Mouse (Mus musculus) heart, postnatal 0 days (tissue): ENCODE measurements around the gene Dnm3. TPM values are rescaled to one million over a fixed set of nuclear protein-coding genes. Genes with fewer than 3 reads are reported as not detected.

ENCODE experiments used
- ATAC-seq: fragments of 200-750 bp; cut with Nextera tagmentation; 2 replicates; pipeline ENCODE4 v1.8.0; 2017; ENCODE audit warnings: low read depth, moderate number of reproducible peaks, moderate library complexity; ENCODE audit not compliant: insufficient read depth
- DNase-seq: peaks from one replicate; pipeline ENCODE4 v3.0.0-alpha.2; 2016; ENCODE audit warnings: low spot score
- H3K27ac ChIP-seq: fragments of 300-500 bp; sonication (generic); 2 replicates; pipeline ENCODE4 v1.5.1; 2014; ENCODE audit warnings: low read depth, mild to moderate bottlenecking
- H3K27me3 ChIP-seq: fragments of 300-500 bp; sonication (generic); 2 replicates; pipeline ENCODE4 v1.6.1; 2014; ENCODE audit warnings: low read length, mixed read lengths; ENCODE audit not compliant: control insufficient read depth, insufficient read depth
- H3K36me3 ChIP-seq: fragments of 300-500 bp; sonication (generic); replicated peaks from 2 replicates; pipeline ENCODE4 v1.6.1; 2014; ENCODE audit warnings: low read length, mixed read lengths; ENCODE audit not compliant: control insufficient read depth, insufficient read depth
- H3K4me1 ChIP-seq: fragments of 300-500 bp; sonication (generic); 2 replicates; pipeline ENCODE4 v1.6.1; 2014; ENCODE audit warnings: antibody characterized with exemption; ENCODE audit not compliant: control insufficient read depth, insufficient read depth
- H3K4me2 ChIP-seq: fragments of 300-500 bp; sonication (generic); 2 replicates; pipeline ENCODE4 v1.6.1; 2014; ENCODE audit warnings: low read depth, mild to moderate bottlenecking, low read length, moderate library complexity
- H3K4me3 ChIP-seq: fragments of 300-500 bp; sonication (generic); 2 replicates; pipeline ENCODE4 v1.5.1; 2014; ENCODE audit warnings: low read depth, low read length
- H3K9ac ChIP-seq: fragments of 300-500 bp; sonication (generic); replicated peaks from 2 replicates; pipeline ENCODE4 v1.6.1; 2014; ENCODE audit warnings: low read depth, low read length, mixed read lengths
- H3K9me3 ChIP-seq: fragments of 300-500 bp; sonication (generic); replicated peaks from 2 replicates; pipeline ENCODE4 v1.6.1; 2016; ENCODE audit warnings: low read length; ENCODE audit not compliant: control insufficient read depth
- CTCF ChIP-seq: IDR thresholded peaks from 2 replicates; pipeline ENCODE4 v1.5.1; 2016; ENCODE audit warnings: antibody characterized with exemption, control low read depth, low read depth
- EP300 ChIP-seq: IDR thresholded peaks from 2 replicates; pipeline ENCODE4 v1.6.1; 2016; ENCODE audit warnings: antibody characterized with exemption, low read depth
- WGBS: fragments of 180-500 bp; shearing (Covaris S2); extraction: QIAGEN DNeasy Blood & Tissue Kit; methylation state at CpG from one replicate; pipeline ENCODE4 v1.1.7; 2014; 5-methylcytosine and 5-hydroxymethylcytosine counted together
- polyA plus RNA-seq: library from polyadenylated mRNA; unstranded; fragments of >200 nt; fragmentation: Nextera tagmentation; extraction: Ambion mirVana; gene quantifications from 2 replicates; pipeline ENCODE4 v1.2.1, GENCODE M21; 2015
- total RNA-seq: library from RNA; depleted of rRNA; stranded (reverse); fragments of >200 nt; gene quantifications from 2 replicates; pipeline ENCODE4 v1.2.3, GENCODE M21; 2014; ENCODE audit warnings: low replicate concordance

The Dnm3 gene
- total and polyA plus RNA-seq, 2 experiments from 2014 or later: 1.9 to 2.4 TPM

DNA sequence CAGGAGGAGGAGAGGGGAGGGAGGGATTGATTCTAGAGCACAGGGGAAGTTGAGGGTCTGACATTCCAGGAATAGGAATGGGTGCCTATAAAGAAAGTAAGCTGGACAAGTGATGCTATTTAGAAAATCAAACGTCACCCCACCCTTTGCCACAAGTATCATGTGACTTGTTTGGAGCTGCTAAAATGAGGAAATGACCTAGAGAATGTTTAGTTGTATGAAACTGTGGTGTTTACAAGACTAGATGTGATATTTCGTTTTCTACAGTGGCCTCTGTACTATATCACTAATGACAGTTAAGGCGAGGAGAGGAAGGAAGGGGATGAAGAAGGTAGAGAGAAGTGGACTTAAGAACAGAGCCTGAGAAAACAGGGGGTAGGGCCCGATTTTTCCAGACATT, 479.1 kb downstream of the Dnm3 start:
- Histone ChIP-seq H3K4me1 (peaks cover 1% of the 10 kb centered on the region), H3K4me2 (no peak overlapping the region), H3K9ac (no peak overlapping the region), H3K9me3 (no peaks in the 10 kb centered on the region), H3K27ac (no peak overlapping the region), H3K36me3 (no peaks in the 10 kb centered on the region), H3K4me3 (no peak overlapping the region), H3K27me3 (no peaks in the 10 kb centered on the region)
- 49% methylated on average over 4 of the region's 4 CpGs for WGBS
- DNase-seq (no peak), ATAC-seq (no peak)
- TF ChIP-seq CTCF (no peak), EP300 (no peak)

DNA sequence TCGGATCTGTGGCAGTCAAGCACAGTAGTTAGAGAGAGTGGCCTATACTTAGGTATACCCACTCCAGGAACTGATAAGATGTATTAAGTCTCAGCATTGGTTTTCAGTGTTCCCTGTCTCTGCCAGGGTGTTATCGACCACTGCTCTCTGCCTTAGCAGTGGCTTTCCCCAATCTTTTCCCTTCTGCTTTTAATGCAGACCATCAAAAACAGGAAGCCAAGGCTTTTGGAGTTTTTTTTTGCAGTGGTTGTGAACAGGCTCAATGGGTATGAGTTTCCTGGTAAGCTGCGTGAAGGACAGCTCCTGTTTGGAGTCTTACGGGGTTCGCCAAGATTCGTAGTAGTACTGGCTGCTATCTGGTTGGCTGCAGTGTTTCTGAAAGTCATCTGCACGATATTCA, 485.4 kb downstream of the Dnm3 start:
- no peak for DNase-seq
- Histone ChIP-seq H3K27me3 (no peaks in the 10 kb centered on the region), H3K4me1 (no peaks in the 10 kb centered on the region), H3K36me3 (no peaks in the 10 kb centered on the region), H3K9ac (no peak overlapping the region), H3K4me3 (no peak overlapping the region), H3K27ac (no peak overlapping the region), H3K9me3 (no peaks in the 10 kb centered on the region), H3K4me2 (no peak overlapping the region)
- TF ChIP-seq CTCF: no peak
- TF ChIP-seq EP300: no peak
- ATAC-seq: no peak
- WGBS: 73% methylated on average over 7 of the region's 7 CpGs

DNA sequence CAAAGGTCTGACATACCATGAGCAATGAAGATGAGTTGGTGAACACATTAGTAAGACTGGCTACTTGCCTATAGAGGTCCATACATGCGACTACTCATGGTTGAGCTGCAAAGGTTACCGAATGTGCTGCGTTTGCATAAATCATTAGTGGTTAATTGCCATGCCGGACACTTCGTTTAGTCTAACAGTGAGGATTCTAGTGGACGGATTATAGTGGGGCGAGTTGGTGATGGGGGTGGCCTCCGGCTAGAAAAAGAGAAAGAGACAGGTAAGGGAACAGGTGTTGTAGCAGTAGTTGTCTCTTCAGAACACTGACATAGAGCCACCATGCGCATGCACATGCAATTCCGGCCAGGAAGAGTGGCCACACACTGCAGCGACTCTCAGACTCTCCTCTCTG, 486.0 kb downstream of the Dnm3 start:
- Histone ChIP-seq H3K36me3 (no peaks in the 10 kb centered on the region), H3K9ac (no peak overlapping the region), H3K4me3 (no peak overlapping the region), H3K4me1 (no peaks in the 10 kb centered on the region), H3K27ac (no peak overlapping the region), H3K9me3 (no peaks in the 10 kb centered on the region), H3K4me2 (no peak overlapping the region), H3K27me3 (no peaks in the 10 kb centered on the region)
- ATAC-seq: no peak
- DNase-seq: no peak
- WGBS: 89% methylated on average over 11 of the region's 11 CpGs
- no peak for TF ChIP-seq CTCF
- no peak for TF ChIP-seq EP300

DNA sequence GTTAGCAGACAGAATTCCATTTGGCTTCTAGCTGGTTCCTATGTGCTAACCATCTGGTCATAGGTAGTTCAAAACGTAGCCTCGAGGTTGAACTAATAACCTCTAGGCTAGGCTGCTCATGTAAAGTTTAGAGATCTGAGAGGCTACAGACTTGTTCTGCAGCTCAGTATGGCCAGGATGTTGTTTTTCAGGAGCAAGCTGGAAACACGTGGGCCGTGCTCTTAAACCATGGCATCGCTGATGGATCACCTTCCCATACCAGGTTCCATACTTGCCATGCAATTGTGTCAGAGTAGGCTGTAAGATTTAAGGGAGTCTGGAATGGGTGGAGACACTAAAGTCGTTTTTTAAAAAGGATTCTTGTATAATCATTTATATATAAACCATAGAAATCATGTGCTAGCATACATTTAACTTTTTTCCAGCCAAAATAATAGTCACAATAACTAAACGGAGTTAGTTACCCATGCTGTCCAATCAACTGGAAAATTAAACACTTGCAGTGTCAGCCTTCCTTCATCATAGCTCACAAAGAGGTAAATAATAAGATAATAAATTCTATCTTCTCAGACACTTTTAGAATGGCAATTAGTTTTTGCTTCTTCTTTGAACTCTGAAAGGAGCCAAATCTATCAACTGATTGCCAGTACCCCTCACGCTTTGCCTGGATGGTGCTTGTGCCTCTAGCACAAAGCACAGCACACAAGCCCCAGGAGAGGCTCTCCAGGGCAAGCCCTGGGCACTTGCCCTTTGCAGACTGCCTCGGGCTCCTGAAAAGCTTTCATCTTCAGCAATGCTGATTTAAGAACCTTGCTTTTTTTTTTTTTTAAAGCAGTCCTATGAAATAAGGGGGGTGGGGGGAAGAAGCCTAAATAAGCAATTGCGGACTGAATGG, 486.9 kb downstream of the Dnm3 start:
- DNase-seq (no peak), ATAC-seq (no peak)
- 78% methylated on average over 10 of the region's 10 CpGs for WGBS
- Histone ChIP-seq H3K36me3 (no peaks in the 10 kb centered on the region), H3K4me2 (no peak overlapping the region), H3K4me1 (no peaks in the 10 kb centered on the region), H3K9me3 (no peaks in the 10 kb centered on the region), H3K9ac (no peak overlapping the region), H3K27ac (no peak overlapping the region), H3K4me3 (no peak overlapping the region), H3K27me3 (no peaks in the 10 kb centered on the region)
- no peak for TF ChIP-seq EP300
- TF ChIP-seq CTCF: no peak

DNA sequence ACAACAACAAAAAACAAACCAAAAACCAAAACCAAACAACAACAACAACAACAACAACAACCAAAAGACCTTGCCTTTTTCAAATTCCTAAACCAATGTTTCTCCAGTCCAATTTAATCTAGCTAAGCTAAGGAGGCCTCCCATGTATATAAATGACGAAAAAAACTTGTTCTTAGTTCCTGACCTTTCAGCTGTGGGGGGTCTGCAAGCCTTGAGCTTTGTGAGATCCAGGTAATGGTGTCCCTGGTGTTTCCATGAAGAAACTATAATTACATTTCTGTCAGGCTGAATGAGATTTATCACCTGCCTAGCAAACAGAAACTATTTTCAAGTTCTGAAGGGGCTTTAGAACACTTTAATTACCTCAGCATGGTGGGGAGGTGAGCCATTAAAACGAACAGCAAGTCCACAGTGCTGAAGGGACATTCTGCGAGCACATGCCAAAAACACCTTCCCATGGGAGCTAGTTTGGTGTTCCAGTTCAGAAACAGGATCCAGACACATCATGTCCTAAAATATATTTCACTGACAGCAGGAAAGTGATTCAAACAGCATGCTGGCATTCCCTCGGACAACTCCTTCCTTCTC, 493.8 kb downstream of the Dnm3 start:
- DNase-seq (no peak), ATAC-seq (no peak; the same call in 1 of the 2 replicates)
- WGBS: 43% methylated on average over 4 of the region's 4 CpGs
- H3K27ac ChIP-seq: no peak overlapping the region
- no peak overlapping the region for H3K4me2 ChIP-seq
- TF ChIP-seq CTCF (no peak), EP300 (no peak)
- H3K4me3 ChIP-seq: no peak overlapping the region
- no peaks in the 10 kb centered on the region for H3K4me1 ChIP-seq
- H3K9me3 ChIP-seq: no peaks in the 10 kb centered on the region
- no peaks in the 10 kb centered on the region for H3K36me3 ChIP-seq
- H3K27me3 ChIP-seq: no peaks in the 10 kb centered on the region
- H3K9ac ChIP-seq: no peak overlapping the region
